Mouse (Mus musculus) ES-E14 (cell line): ENCODE measurements around the gene Kyat3.

Experiments used
- CHD2 ChIP-seq: IDR thresholded peaks from 2 replicates; pipeline ENCODE4 v1.6.1; 2014; ENCODE audit warnings: mild to moderate bottlenecking, low read depth, low read length, inconsistent platforms
- HCFC1 ChIP-seq: IDR thresholded peaks from 2 replicates; pipeline ENCODE4 v1.6.1; 2012; ENCODE audit warnings: low read length, inconsistent platforms, borderline replicate concordance; ENCODE audit not compliant: insufficient read depth
- MAFK ChIP-seq: IDR thresholded peaks from 2 replicates; pipeline ENCODE4 v1.6.1; 2014; ENCODE audit warnings: mild to moderate bottlenecking, low read depth, low read length, inconsistent platforms; ENCODE audit not compliant: insufficient read depth
- ZC3H11A ChIP-seq: IDR thresholded peaks from 2 replicates; pipeline ENCODE4 v1.6.1; 2012; ENCODE audit warnings: low read depth, mild to moderate bottlenecking, inconsistent platforms, low read length, borderline replicate concordance

- TF ChIP-seq CHD2 (no peak), HCFC1 (no peak), MAFK (no peak), ZC3H11A (no peak)
Measured at GRCm38 (mm10) chr3:142725481-142725880, 24.6 kb downstream of the Kyat3 start.
